Mouse (Mus musculus) brain, embryonic 14.5 days (tissue): ENCODE measurements around the gene Krtap4-7. TPM values are rescaled to one million over a fixed set of nuclear protein-coding genes. Genes with fewer than 3 reads are reported as not detected.
"Not testable (repeated sequence)": the region's sequence is repeated elsewhere in the genome, so short reads cannot be mapped to it uniquely, and the experiment has no call there.

Experiments
- DNase-seq: peaks from one replicate; pipeline ENCODE4 v3.0.0-alpha.2; 2011; ENCODE audit warnings: low read depth
- CTCF ChIP-seq: fragments of 200-500 bp; IDR thresholded peaks from 2 replicates; pipeline ENCODE4 v1.5.1; 2012; ENCODE audit warnings: inconsistent platforms, mild to moderate bottlenecking, moderate library complexity, borderline replicate concordance; ENCODE audit not compliant: insufficient read depth, insufficient read length; ENCODE audit errors: extremely low read depth
- POLR2A ChIP-seq: fragments of 200-500 bp; IDR thresholded peaks from 2 replicates; pipeline ENCODE4 v1.6.1; 2012; ENCODE audit warnings: mild to moderate bottlenecking, inconsistent platforms, borderline replicate concordance; ENCODE audit not compliant: poor library complexity, insufficient read depth, insufficient read length, severe bottlenecking; ENCODE audit errors: extremely low read depth
- polyA plus RNA-seq: library from polyadenylated mRNA; depleted of rRNA; stranded (reverse); fragments of >200 nt; gene quantifications from 2 replicates; pipeline ENCODE4 v1.2.3, GENCODE M21; 2012; rRNA removed

Krtap4-7 gene
- polyA plus RNA-seq, 1 experiment: not detected

- DNase-seq: peak; percentile 16
- TF ChIP-seq POLR2A (no peak), CTCF (no peak)
Observed at GRCm38 (mm10) chr11:99637086-99637485, 6.8 kb downstream of the Krtap4-7 start.

GRCm38 (mm10) chr11:99634653-99635134 lies 9.2 kb downstream of the Krtap4-7 start, which contains the start of gene Krtap4-2:
Gene Krtap4-2, minus strand, starts transcription at chr11:99635084.
- TF ChIP-seq CTCF (no peak), POLR2A (no peak)
- DNase-seq: no peak

GRCm38 (mm10) chr11:99633293-99633692 lies 10.6 kb downstream of the Krtap4-7 start:
- TF ChIP-seq CTCF: no peak
- TF ChIP-seq POLR2A: no peak
- DNase-seq: no peak

- no peak for TF ChIP-seq POLR2A
- TF ChIP-seq CTCF: no peak
- no peak for DNase-seq
Observed at GRCm38 (mm10) chr11:99630890-99631289, 13.0 kb downstream of the Krtap4-7 start.

- DNase-seq: no peak
- TF ChIP-seq POLR2A (no peak), CTCF (no peak)
Observed at GRCm38 (mm10) chr11:99628138-99628537, 15.8 kb downstream of the Krtap4-7 start, which contains the start of gene Krtap4-1. Gene Krtap4-1, minus strand, starts transcription at chr11:99628238.

GRCm38 (mm10) chr11:99620335-99620734 lies 23.6 kb downstream of the Krtap4-7 start, which contains the start of gene Gm11562:
Gene Gm11562, minus strand, starts transcription at chr11:99620435.
- TF ChIP-seq CTCF (no peak), POLR2A (no peak)
- no peak for DNase-seq

GRCm38 (mm10) chr11:99614796-99615363 lies 29.0 kb downstream of the Krtap4-7 start, which contains the start of gene Krtap2-4:
Gene Krtap2-4, minus strand, starts transcription at chr11:99614846.
- DNase-seq: no peak
- TF ChIP-seq POLR2A (no peak), CTCF (no peak)

- DNase-seq: not testable (repeated sequence)
Observed at GRCm38 (mm10) chr11:99610089-99610488, 33.8 kb downstream of the Krtap4-7 start, which contains the start of gene Gm11937. Gene Gm11937, minus strand, starts transcription at chr11:99610189.

- peak; percentile 12 for DNase-seq
- TF ChIP-seq POLR2A (no peak), CTCF (no peak)
Observed at GRCm38 (mm10) chr11:99609126-99609525, 34.8 kb downstream of the Krtap4-7 start.

GRCm38 (mm10) chr11:99603208-99603607 lies 40.7 kb downstream of the Krtap4-7 start, which contains the start of gene Gm11938:
Gene Gm11938, minus strand, starts transcription at chr11:99603308.
- DNase-seq: not testable (repeated sequence)

GRCm38 (mm10) chr11:99597742-99598141 lies 46.1 kb downstream of the Krtap4-7 start, which contains the start of gene Krtap9-3:
Gene Krtap9-3, minus strand, starts transcription at chr11:99598105.
- DNase-seq: not testable (repeated sequence)

Other genes starting within 250 kb of the Krtap4-7 start
- gene Krt12, start 221.8 kb downstream of the Krtap4-7 start, polyA plus RNA-seq: 0.04 and 0.05 TPM in 2 replicates
- gene Krt20, start 205.9 kb downstream of the Krtap4-7 start, polyA plus RNA-seq: 0.14 TPM in 1 of 2 replicates, not detected in the other
- gene Krt23, start 151.0 kb downstream of the Krtap4-7 start, polyA plus RNA-seq: 0.08 TPM in 1 of 2 replicates, not detected in the other
- gene Krt39, start 122.8 kb downstream of the Krtap4-7 start, polyA plus RNA-seq: not detected in 2 replicates
- gene Krt40, start 100.9 kb downstream of the Krtap4-7 start, polyA plus RNA-seq: not detected in 2 replicates
- gene Krtap3-3, start 93.2 kb downstream of the Krtap4-7 start, polyA plus RNA-seq: not detected in 2 replicates
- not detected in 2 replicates for gene Krtap3-2, start 87.2 kb downstream of the Krtap4-7 start, polyA plus RNA-seq
- gene Gm11939, start 84.6 kb downstream of the Krtap4-7 start, polyA plus RNA-seq: not detected in 2 replicates
- not detected in 2 replicates for gene Krtap3-1, start 77.5 kb downstream of the Krtap4-7 start, polyA plus RNA-seq
- not detected in 2 replicates for gene Krtap1-5, start 63.1 kb downstream of the Krtap4-7 start, polyA plus RNA-seq
- not detected in 2 replicates for gene Krtap1-4, start 60.4 kb downstream of the Krtap4-7 start, polyA plus RNA-seq
- gene Krtap1-3, start 52.8 kb downstream of the Krtap4-7 start, polyA plus RNA-seq: not detected in 2 replicates
- gene Krtap9-3, start 46.0 kb downstream of the Krtap4-7 start, polyA plus RNA-seq: not detected in 2 replicates
- gene Gm11938, start 40.8 kb downstream of the Krtap4-7 start, polyA plus RNA-seq: not detected in 2 replicates
- gene Gm11937, start 33.9 kb downstream of the Krtap4-7 start, polyA plus RNA-seq: not detected in 2 replicates
- not detected in 2 replicates for gene Krtap2-4, start 29.2 kb downstream of the Krtap4-7 start, polyA plus RNA-seq
- gene Gm11562, start 23.7 kb downstream of the Krtap4-7 start, polyA plus RNA-seq: not detected in 2 replicates
- not detected in 2 replicates for gene Krtap4-1, start 15.9 kb downstream of the Krtap4-7 start, polyA plus RNA-seq
- gene Krtap4-2, start 9.0 kb downstream of the Krtap4-7 start, polyA plus RNA-seq: not detected in 2 replicates
- not detected in 2 replicates for gene Gm11555, start 6.1 kb upstream of the Krtap4-7 start, polyA plus RNA-seq
- gene Gm11563, start 14.9 kb upstream of the Krtap4-7 start, polyA plus RNA-seq: not detected in 2 replicates
- not detected in 2 replicates for gene Krtap4-6, start 21.9 kb upstream of the Krtap4-7 start, polyA plus RNA-seq
- gene Gm14190, start 46.7 kb upstream of the Krtap4-7 start, polyA plus RNA-seq: not detected in 2 replicates
- gene Gm14180, start 90.2 kb upstream of the Krtap4-7 start, polyA plus RNA-seq: not detected in 2 replicates
- gene Gm11595, start 128.8 kb upstream of the Krtap4-7 start, polyA plus RNA-seq: not detected in 2 replicates
- not detected in 2 replicates for gene Krtap4-8, start 136.6 kb upstream of the Krtap4-7 start, polyA plus RNA-seq
- not detected in 2 replicates for gene Krtap4-9, start 141.1 kb upstream of the Krtap4-7 start, polyA plus RNA-seq
- not detected in 2 replicates for gene Gm11596, start 149.4 kb upstream of the Krtap4-7 start, polyA plus RNA-seq
- gene Gm11569, start 154.8 kb upstream of the Krtap4-7 start, polyA plus RNA-seq: not detected in 2 replicates
- not detected in 2 replicates for gene Gm11554, start 160.4 kb upstream of the Krtap4-7 start, polyA plus RNA-seq
- not detected in 2 replicates for gene Krtap4-13, start 165.8 kb upstream of the Krtap4-7 start, polyA plus RNA-seq
- gene Gm11564, start 171.6 kb upstream of the Krtap4-7 start, polyA plus RNA-seq: not detected in 2 replicates
- not detected in 2 replicates for gene 2300003K06Rik, start 194.0 kb upstream of the Krtap4-7 start, polyA plus RNA-seq
- gene Krtap4-16, start 207.5 kb upstream of the Krtap4-7 start, polyA plus RNA-seq: not detected in 2 replicates
- gene Gm11568, start 213.8 kb upstream of the Krtap4-7 start, polyA plus RNA-seq: not detected in 2 replicates
- gene Gm11559, start 220.4 kb upstream of the Krtap4-7 start, polyA plus RNA-seq: not detected in 2 replicates
- gene Krtap9-1, start 229.3 kb upstream of the Krtap4-7 start, polyA plus RNA-seq: not detected in 2 replicates
- not detected in 2 replicates for gene Gm11567, start 235.1 kb upstream of the Krtap4-7 start, polyA plus RNA-seq